Mouse (Mus musculus) olfactory bulb, adult 2 months (tissue): ENCODE measurements around the gene Igdcc3. TPM values are rescaled to one million over a fixed set of nuclear protein-coding genes. Genes with fewer than 3 reads are reported as not detected.

Experiments
- H3K27ac ChIP-seq: fragments of 200-500 bp; 2 replicates; pipeline ENCODE4 v1.5.1; 2012; ENCODE audit warnings: low read depth, low read length; ENCODE audit not compliant: insufficient read depth
- H3K4me1 ChIP-seq: fragments of 200-500 bp; 2 replicates; pipeline ENCODE4 v1.6.1; 2012; ENCODE audit warnings: low read length; ENCODE audit not compliant: control insufficient read depth, insufficient read depth
- H3K4me3 ChIP-seq: fragments of 200-500 bp; 2 replicates; pipeline ENCODE4 v1.5.1; 2012; ENCODE audit warnings: mild to moderate bottlenecking, low read depth, low read length, moderate library complexity; ENCODE audit not compliant: insufficient read depth
- CTCF ChIP-seq: fragments of 200-500 bp; IDR thresholded peaks from 2 replicates; pipeline ENCODE4 v1.5.1; 2012; ENCODE audit warnings: low read depth, mild to moderate bottlenecking, low read length, moderate library complexity; ENCODE audit not compliant: insufficient read depth
- POLR2A ChIP-seq: fragments of 200-500 bp; IDR thresholded peaks from 2 replicates; pipeline ENCODE4 v1.6.1; 2012; ENCODE audit warnings: mild to moderate bottlenecking, low read depth, low read length, moderate library complexity; ENCODE audit not compliant: insufficient read depth
- WGBS: fragments of 180-500 bp; shearing (Covaris S2); methylation state at CpG from one replicate; pipeline ENCODE4 v1.1.7; 2018; 5-methylcytosine and 5-hydroxymethylcytosine counted together
- polyA plus RNA-seq: library from polyadenylated mRNA; stranded (reverse); fragments of >200 nt; gene quantifications from 2 replicates; pipeline ENCODE4 v1.2.4, GENCODE M21; 2012; ENCODE audit warnings: low replicate concordance; ENCODE audit not compliant: missing spikeins, insufficient read depth, insufficient read length

Gene Igdcc3
- polyA plus RNA-seq, 1 experiment: not detected

DNA sequence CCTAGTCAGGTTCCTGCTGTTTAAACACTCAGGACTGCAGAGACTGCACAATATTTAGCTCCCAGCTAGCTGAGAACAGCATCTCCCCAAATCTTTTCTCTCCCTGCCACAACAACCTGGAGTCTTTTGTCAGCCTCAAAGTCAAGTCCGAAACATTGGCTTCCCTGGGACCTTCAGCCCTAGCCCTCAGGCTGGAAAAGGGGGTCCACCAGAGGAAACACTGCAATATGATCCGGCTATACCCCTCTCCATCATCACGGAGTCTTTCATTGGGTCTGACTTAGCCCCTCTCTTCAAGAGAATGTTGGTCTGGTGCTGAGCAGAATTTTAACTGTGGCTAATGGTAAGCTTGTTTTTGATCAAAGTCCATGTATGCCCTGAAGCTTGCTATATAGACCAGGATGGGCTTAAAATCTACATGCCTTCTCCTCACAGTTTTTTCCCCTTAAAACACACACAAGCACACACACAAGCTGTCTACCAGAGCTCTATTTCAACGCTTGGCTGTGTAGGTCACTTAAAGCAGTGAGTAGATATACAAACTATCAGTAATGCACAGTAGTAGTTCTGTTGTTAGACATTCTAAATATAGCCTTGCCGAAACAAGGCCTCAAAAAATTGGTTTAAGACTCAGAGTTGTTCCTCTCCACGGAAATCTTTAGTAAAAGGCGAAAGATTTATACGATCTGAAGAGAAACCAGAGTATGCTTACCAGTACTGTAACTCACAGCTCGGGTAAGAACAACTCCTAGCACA is 55.2 kb downstream of the Igdcc3 start:
- 13% methylated on average over 9 of the region's 9 CpGs for WGBS
- no peak overlapping the region for H3K4me3 ChIP-seq
- TF ChIP-seq POLR2A (no peak), CTCF (no peak)
- H3K4me1 ChIP-seq: peaks cover 9% of the 10 kb centered on the region
- peak overlapping the region; percentile 79 for H3K27ac ChIP-seq

DNA sequence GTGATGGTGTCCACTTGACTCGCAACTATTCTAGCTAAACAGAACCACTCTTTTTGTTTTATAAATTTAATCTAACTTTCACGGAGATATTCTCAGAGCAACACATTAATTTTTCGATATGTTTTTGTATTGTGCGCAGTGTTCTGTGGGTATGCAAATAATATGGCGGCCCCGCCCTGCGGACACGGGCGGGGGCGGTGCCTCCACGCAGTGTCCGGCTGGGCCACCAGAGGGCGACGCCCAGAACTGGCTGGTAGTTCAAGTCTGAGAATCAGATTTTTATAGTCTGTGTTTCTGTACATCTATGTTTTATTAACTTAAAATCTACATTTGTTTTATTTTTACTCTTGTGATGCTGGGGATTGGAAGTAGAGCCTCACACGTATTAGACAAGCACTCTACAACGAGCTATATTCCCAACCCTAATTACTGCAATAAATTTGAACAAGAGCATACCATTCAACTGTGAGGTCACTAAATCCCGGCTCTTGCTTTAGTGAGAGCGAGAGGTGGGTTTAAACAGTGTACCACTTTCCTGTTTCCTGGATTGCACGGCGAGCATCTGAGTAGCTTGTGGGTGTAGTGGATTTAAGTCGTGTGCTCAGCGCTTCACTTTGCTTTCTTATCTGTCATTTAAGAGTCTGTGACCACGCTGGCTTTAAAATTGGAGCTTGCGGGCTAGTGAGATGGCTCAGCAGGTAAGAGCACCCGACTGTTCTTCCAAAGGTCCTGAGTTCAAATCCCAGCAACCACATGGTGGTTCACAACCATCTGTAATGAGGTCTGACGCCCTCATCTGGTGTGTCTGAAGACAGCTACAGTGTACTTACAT is 56.0 kb downstream of the Igdcc3 start:
- Histone ChIP-seq H3K27ac (no peak overlapping the region; the same call in 1 of the 2 replicates), H3K4me1 (peaks cover 9% of the 10 kb centered on the region), H3K4me3 (no peak overlapping the region)
- WGBS: 16% methylated on average over 26 of the region's 26 CpGs
- TF ChIP-seq CTCF (peak; percentile 77), POLR2A (no peak)

DNA sequence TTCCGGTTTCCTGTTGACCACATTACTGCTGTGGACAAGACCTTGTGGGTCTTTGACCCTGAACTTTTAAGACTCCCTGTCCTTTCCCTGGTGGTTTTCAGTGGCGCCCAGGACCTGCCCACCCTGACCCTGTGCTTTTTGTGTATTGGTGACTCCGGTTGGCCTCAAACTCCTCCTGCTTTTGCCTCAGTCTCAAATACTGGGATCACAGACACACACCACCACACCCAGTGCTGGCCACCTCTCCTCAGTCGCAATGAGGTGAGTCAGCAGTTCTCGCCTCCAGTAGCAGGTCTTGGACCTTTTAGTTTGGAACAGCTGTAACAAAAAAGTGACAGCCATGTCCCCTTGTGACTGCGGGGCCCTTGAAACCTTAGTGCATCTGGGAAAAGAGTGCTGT is 56.8 kb downstream of the Igdcc3 start:
- Histone ChIP-seq H3K4me1 (peaks cover 9% of the 10 kb centered on the region), H3K27ac (no peak overlapping the region), H3K4me3 (no peak overlapping the region)
- no peak for TF ChIP-seq CTCF
- TF ChIP-seq POLR2A: no peak
- 94% methylated on average over 6 of the region's 6 CpGs for WGBS

DNA sequence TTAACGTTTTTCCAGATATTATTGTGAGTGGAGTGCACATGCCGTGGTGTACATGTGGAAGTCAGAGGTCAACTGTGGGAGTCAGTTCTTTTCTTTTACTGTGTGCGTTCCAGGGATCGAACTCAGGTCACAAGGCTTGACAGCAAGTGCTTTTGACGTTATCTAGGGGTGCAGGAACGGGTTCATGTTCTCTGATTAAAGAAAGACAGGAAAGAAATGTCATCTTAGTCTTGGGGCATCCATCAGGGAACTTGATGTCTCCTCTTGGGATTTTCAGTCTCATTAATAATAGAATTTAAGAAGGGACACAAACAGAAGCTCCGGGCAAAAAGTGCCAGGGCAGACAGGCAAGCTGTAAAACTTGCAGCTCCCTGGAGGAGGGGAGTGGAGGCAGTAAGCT is 58.7 kb downstream of the Igdcc3 start:
- no peak overlapping the region for H3K4me3 ChIP-seq
- H3K27ac ChIP-seq: 0 out of 2 replicates have a peak overlapping the region, but pooled peaks have one; percentile 46
- H3K4me1 ChIP-seq: peaks cover 9% of the 10 kb centered on the region
- WGBS: 71% methylated on average over 7 of the region's 7 CpGs
- TF ChIP-seq CTCF: no peak
- no peak for TF ChIP-seq POLR2A

DNA sequence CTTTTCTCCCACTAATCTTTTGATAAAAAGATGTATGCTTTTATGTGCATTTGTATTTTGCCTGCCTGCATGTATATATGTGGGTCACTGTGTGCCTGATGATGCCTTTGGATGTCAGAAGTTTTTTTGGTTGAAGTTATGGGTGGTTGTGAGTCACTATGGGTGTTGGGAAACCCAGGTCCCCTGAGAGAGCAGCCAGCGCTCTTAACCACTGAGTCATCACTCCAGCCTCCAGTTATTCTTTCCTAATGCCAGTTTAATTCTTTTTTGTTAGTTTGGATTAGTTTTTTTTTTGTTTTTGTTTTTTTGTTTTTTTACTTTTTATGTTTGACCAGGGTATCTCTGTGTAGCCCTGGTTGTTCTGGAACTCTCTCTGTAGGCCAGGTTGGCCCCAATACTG is 59.6 kb downstream of the Igdcc3 start:
- H3K4me3 ChIP-seq: no peak overlapping the region
- peaks cover 4% of the 10 kb centered on the region for H3K4me1 ChIP-seq
- H3K27ac ChIP-seq: no peak overlapping the region
- TF ChIP-seq POLR2A (no peak), CTCF (no peak)
- WGBS: 17% methylated on average over 1 of the region's 1 CpGs

DNA sequence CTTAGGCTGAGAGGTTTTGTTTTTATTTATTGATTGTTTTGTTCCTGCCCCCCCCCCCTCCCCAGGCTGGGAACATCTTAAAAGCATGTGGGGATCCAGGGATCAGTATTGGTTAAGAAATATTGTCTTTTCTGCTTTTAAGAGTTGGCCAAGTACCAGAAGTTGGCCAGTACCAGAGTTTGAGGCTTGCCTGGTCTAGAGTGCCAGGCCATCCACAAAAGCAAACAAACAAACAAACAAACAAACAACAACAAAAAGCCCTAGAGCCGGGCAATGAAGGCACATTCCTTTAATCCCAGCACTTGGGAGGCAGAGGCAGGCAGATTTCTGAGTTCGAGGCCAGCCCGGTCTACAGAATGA is 60.0 kb downstream of the Igdcc3 start:
- Histone ChIP-seq H3K27ac (peak overlapping the region; percentile 47; the same call in 1 of the 2 replicates), H3K4me1 (peaks cover under 1% of the 10 kb centered on the region), H3K4me3 (no peak overlapping the region)
- TF ChIP-seq CTCF: no peak
- no peak for TF ChIP-seq POLR2A
- WGBS: 31% methylated on average over 3 of the region's 3 CpGs

DNA sequence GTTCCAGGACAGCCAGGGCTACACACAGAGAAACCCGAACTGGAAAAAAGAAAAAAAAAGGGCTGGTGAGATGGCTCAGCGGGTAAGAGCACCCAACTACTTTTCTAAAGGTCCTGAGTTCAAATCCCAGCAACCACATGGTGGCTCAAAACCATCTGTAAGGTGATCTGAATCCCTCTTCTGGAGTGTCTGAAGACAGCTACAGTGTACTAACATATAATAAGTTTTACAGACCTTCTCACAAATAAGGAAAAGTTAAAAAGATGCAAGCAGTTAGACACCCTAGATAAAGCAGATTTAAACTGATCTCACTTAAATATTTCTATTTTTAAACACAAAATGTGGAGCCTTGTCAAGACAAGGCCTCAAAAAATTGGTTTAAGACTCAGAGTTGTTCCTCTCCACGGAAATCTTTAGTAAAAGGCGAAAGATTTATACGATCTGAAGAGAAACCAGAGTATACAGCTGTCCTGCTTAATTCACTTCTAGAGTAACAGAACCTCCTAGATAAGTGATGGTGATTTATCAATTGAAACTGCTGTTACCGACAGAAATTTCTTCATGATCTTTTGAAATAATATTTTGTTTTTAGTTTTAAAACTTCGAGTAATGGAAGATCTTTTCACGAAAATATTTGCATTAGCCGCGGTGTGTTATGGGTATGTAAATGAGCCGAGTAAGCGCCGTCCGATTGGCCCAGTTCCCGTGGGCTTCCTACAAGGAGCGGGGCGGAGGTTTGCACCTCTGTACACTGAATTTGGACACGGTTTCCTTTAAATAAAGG is 60.6 kb downstream of the Igdcc3 start:
- Histone ChIP-seq H3K4me3 (peak overlapping the region; percentile 39), H3K27ac (peak overlapping the region; percentile 83), H3K4me1 (no peaks in the 10 kb centered on the region)
- TF ChIP-seq POLR2A (0 out of 2 replicates have a peak, but pooled peaks have one; percentile 25), CTCF (no peak)
- under 1% methylated on average over 18 of the region's 18 CpGs for WGBS

DNA sequence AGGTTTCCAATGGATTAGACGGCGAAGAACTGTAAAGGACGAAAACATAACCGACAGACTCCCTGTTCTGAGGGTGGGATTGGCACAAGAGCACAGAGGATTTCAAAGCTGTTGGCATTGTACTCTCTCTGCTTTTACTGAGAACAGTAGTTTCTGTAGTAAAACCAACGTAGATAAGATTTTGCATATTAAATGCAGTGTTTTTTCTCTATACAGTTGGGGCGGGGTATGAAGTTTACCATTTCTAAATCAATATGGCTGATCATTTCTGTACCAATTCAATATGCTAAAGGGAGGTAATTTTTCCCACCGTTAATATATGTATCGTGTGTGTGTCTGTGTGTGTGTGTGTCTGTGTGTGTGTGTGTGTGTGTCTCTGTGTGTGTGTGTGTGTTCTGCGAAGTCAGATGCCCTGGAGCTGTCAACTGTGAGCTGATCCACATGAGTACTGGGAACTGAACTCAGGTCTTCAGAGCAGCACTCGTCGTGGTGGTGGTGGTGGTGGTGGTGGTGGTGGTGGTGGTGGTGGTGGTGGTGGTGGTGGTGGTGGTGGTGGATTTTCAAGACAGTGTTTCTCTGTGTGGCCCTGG is 61.3 kb downstream of the Igdcc3 start:
- Histone ChIP-seq H3K27ac (peak overlapping the region; percentile 83), H3K4me1 (no peaks in the 10 kb centered on the region), H3K4me3 (peak overlapping the region; percentile 39)
- TF ChIP-seq POLR2A (no peak), CTCF (no peak)
- WGBS: 14% methylated on average over 11 of the region's 11 CpGs
